Mouse (Mus musculus) urinary bladder, postnatal 14 days (tissue): ENCODE measurements at regions not wholly inside any gene's neighbourhood (a gene's known extent, or its start where the extent isn't known, plus 50 kb on each side); places are given as distances from the start of the nearest gene placed in this dataset.
"Not testable (repeated sequence)": the region's sequence is repeated elsewhere in the genome, so short reads cannot be mapped to it uniquely, and the experiment has no call there.

Experiments used
- DNase-seq: peaks from one replicate; pipeline ENCODE4 v3.0.0; 2021; ENCODE audit warnings: low spot score

DNA sequence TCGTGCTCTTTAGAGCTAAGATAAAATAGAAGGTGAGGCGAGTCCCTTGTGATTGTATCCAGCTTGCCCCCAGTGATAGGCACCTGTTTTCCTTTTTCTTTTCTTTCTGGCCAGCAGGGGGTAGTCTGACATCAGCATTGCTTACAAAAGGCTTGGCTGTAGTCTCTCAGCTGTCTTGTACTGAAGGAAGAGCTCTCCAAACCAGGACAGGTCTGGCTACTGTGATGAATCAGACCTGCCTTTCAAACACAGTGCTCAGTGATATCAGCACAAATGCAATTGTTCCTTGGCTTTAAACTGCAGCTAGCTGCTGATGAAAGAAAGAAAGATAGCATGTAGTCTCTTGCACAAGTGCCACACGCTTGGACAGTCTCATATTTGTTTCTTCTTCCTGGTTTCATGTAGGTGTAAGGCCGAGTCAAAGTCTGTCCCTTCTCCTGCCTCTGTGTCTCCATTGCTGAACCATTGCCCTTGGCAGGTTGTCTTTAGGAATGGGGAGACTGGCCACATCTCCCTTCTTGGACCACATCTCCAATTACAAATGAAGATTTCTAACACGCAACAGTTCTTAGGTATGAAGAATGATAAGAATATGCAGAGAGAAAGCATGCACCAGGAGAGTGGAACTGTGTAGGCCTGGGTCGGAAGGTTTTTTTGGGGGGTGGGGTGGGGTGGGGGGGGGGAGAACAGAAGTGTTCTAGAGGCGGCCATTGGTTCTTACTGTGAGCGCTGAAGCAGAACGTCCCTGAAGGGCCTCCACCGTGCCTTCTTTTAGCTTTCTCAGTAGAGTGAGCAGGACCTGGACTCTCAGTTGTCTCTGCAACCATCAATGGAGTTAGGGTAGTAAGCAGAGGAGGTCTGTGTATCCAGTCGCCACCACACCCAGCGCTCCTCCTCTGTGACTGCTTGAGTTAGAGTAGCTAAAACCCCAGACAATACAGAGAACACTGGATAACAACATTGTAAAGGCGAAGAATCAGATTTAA lies 200.9 kb downstream of the Faxc start:
- peak; percentile 27 for DNase-seq

DNA sequence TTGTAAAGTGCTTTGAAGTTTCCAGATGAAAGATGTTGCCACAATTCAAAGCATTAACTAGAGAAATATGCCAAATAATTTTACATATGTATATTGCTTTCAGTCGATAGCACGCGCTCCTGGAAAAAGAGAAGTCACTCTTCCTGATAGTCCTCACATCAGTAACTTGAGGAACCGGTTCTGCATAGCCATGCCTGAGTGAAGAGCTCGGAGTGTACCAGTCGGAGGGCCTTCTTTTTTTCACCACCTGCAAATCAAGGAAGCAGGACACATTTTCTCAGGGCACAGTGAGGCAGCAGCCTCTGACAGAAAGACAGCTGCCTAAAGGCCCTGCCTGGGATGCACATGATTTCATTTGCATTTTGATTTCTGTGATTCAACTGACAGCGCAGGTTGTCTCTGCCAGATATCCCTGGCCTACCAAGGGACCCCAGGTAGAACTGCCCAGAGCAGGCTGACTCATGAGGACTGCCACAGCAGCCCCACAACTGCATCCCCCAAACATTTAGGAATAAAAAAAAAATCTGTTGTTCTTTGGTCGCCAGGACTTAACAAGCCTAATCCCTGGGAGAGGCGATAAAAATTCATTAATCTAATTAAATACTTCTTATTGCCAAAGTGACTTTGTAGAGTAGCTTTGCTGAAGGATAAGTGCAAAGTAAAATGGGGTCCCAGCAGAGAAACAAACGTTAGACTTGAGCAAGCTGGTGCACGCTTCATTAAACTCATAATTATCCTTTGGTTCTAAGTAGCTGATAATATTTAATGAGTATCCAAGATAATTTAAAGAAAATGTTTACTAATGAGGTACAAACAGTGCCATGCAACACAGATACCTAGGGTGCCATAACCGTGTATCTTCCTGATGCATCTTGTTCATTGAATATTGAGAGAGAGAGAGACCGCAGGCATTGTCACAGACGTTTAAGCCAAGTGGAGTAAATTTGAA lies 202.7 kb downstream of the Faxc start:
- peak; percentile 32 for DNase-seq

DNA sequence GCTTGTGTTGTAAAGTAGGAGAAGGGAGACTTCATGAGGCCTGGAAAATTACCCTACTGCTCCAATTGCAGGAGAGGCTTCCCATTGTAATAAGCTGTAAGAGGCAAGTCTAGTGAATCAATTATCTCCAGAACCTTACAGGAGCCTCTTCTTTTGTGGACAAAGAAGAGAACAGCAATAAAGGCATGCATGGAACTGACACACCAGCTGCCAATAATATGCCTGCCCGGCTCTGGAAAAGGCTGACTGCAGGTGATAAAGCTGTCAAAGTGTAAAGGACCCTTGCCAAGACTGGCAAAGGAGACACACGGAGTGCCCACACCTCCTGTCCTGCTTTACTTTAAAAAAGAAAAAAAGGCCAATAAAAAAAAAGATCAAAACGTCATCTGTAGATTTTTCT lies 209.0 kb downstream of the Faxc start:
- DNase-seq: no peak

DNA sequence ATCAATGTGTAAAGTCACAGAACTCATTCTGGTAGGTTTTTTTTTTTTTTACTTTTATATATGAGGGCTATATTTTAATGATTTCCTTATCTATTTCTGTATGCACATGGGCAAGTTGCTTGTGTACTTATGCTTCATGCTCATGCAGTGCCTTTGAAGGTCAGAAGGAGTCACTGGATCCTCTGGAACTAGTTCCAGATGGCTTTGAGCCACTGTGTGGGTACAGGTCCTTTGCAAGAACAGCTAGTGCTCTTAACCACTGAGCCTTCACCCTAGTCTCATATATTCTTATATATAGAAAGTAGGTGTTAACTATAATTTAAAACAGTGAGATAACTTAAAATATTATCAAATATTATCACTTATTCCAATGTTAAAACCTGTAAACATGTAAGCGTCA lies 212.4 kb downstream of the Faxc start:
- DNase-seq: no peak

DNA sequence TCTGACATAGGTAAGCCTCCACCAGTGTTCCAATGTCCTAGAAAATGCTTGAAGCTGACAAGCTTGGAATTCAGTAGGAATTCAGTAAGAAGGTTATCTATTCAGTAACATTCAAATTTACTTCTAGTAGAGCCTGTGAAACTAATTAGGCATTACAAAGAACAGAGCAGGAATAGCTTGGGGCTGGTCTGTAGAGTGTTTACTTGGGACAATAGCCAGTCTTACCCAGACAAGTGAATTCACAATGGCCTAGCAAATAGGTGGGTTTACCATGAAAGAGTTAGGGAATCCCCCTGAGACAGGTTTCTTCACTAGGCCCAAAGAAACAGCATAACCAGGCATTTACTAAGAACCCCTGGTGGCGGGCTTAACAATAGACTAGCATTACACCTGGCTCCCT lies 212.5 kb upstream of the Fbxl4 start:
- DNase-seq: not testable (repeated sequence)

DNA sequence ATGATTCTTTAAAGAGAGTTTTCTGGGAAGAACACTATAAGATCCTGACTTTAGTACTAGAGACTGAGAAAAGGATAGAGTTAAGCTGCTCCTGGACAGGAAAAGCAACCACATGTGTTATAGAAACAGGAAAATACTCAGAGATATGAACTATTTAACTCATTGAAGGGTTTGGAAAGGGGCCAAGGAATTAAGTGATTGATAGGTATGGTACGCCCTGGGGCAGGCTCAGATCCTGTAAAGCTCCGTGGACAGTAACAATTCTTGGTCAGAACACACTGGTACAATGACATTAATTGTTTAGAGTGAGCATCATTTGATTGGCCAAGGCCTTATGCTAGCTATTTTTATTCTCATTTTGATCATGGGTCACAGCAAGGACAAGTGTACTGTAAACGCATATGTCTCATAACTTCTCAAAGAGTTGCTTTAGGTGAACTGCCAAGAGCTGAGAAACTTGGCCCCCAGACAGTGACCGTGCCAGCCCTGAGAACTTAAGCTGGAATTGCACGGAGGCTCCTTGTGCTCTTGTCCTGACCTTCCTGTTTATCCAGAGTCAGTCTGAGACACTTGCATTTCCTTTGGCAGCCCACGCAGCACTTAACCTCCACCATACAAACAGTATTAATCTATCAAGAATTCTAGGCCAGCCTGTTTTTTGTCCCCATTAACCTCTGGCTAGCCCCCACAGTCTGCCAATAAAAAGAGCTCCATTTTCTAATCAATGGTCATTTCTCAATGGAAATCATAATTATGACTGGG lies 210.5 kb upstream of the Fbxl4 start:
- no peak for DNase-seq

DNA sequence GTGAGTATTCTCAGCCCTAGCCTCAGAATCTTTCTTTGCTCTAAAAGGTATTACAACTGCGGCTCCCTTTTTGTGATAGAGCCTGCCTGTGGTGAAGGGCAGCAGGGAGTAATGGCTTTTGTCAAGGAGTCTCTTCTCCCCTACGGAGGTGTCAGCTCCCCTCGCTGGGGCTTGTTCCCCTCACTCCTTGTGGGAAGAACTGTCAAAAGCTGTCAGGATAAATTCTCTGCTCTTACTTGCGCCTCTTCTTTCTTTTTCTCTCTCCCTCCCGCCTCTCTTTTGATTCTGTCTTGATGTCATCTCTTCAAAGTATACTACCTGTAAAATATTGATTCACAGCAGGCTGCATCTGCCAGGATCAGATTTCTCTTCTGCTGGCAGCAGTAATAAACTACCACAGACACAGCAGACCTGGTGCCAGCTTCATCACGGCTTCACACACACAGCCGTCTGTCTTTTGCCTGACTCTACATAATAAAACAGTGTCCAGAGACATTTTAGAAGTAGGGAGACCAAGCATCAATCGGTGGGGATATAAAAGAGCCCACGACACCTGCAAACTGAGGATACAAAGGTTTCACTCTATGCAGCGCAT lies 205.3 kb upstream of the Fbxl4 start:
- DNase-seq: no peak

DNA sequence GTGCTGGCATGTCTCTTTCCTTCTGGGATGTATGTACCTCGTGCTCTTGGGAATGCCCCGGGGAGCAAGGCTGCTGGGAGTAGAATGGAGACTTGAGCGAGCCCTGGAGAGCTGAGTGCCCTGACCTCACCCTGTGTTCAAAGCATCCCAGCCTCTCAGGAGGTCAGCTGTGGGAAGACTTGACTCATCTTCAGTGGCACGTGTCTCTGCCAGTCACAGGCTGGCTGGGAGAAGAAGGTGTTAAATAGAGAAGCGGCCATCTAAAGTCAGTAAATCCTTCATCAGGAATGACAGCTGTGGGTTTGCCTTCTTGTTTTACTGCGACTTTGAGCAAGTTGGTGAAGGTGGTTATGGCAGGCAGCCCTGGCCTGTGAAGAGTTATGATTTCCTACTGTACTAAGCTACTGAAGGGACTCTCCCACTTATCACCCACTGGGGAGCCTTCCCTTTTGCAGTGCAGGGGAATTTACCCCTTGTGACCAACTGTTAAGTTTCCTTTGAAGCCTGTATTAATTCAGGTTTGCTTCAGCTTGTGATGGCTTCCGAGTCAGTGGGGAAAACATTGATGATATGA lies 204.3 kb upstream of the Fbxl4 start:
- DNase-seq: no peak

DNA sequence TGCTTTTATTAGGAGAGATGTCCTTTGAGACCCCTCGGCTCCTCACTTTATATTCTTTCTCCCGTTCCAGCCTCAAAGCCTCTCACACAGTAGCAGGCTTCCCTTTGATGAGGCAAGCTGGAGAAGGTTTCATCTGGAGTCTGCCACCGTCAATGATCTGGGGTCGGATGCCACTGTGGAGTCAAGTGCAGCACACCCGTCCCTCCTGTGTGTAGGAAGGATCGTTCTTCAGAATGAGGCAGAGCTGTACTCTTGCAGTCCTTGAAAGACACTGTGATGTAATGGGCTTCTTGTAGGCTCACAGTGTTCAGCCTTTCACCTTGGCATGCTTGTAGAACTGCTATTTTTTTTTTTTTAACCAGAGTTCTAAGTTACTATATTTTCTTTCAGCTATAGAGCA lies 203.7 kb upstream of the Fbxl4 start:
- DNase-seq: no peak

DNA sequence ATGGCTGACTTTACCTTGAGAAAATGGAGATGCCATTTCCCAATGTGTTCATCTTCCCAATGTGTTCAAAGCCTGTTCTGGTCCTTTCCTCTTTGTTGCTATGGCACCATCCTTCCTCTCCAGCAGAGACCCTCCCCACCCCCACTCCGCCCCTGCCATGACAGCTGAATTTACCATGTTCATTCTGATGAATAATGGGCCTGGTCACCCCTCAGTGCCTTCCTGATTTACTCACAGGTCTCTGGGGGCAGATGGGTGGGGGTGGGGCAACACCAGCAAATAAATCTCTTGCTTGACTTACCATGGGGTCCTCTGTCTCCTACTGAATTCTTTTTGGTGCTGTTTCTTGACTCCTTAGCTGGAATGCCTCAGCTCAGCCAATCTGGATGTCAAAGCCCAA lies 170.9 kb upstream of the Fbxl4 start:
- no peak for DNase-seq

DNA sequence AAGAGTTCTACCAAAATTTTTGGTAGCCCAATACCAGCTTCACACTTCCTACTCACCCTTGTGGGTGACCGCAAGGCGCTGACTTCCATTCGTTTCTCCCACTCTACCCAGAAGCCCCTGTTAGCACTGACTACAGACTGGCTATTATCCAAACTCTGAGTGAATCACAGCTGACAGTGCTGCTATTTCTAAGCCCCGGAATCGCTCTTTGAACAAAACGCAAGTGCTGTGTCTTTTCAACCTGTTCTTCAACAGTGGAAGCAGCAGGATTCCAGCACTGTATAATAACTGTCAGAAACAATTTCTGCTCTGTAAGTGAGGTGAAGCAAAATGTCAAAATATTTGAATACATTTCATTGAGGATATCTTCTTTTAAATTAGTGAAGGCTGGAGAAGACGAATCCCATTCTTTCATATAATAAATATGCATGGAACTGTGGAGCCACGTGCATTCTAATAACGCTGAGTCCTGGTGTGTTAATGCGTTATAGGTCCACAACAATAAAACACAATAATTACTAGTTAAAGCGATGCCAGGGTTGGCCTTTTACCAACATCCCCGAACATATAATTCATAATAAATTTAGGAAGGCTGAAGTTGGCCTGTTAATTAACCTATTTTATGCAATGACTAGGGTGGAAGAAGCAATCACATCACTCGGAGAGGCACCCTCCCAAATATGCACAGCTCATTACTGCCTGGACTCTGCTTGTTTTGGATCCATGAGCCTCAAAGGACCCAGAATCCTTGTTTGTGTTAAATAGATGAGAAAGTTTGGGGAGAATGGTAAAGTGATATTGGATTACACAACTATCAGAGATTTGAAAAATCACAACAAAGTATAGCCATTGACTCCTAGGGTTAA lies 169.0 kb upstream of the Fbxl4 start:
- DNase-seq: no peak

DNA sequence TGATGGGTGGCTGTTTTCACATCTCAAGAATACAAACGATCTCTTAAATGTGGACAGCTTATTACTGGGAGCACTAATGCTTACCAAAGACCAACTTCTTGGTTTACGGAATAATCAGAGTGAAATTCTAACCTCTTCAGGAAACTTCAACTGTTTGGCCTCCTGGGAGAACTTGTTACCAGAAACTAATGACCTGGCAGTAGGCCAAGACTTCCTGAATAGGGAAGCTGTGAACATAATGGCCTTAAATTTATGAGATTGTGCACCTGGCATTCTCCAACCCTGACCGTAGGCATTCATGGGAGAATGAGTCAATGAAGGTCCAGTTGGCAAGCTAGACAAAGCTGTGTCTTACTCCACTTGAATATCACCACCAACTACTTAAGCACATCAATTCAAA lies 160.8 kb upstream of the Fbxl4 start:
- no peak for DNase-seq

DNA sequence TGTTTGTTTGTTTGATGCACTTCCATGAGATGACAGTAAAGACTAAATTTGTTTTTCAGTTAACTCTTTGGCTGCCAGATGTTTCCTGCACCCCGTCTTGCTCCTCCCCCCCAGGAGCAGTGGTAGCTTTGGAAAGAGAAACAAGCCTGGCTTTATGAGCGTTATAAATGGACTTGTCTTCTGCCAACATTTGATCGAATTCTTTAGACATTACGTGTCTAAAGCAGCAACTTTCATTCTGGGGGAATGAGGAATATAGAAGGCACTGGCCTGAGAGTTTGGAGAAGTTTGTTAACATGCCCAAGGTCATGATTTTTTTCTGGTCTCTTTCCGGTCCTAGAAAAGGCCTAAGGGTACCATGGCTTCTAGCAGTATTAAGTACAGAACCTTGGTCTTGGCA lies 148.8 kb upstream of the Fbxl4 start:
- DNase-seq: no peak

DNA sequence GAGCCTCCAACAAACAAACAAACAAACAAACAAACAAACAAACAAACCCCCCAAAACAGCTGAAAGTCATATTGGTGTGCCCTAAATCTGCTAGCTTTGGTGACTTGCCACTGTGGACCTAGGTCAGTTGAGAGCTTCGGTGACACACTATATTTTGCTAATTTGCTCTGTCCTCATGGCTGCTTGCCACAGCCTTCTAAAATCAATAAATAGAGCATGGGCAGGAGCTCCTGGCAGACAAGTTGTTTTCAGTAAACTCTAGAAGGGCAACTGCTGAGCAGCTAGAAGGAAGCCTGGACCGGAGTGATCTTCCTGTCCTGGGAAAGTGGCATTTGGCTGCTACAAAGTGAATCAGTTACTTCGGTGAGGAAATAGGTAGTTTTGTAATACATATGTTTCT lies 119.7 kb upstream of the Fbxl4 start:
- no peak for DNase-seq

DNA sequence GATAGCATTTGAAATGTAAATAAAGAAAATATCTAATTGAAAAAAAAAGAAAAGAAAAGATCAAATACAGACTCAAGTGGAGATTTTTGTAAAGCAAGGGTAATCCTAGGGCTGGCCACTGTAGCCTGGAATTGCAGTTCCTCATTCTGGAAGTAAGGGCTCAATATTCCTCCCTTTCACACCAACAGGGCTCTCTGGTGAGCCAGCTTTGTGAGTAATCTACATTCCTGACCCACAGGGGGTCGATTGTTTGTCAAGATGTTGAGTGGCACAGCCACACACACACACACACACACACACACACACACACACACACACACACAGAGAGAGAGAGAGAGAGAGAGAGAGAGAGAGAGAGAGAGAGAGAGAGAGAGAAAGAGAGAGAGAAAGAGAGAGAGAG lies 107.1 kb upstream of the Fbxl4 start:
- DNase-seq: not testable (repeated sequence)

DNA sequence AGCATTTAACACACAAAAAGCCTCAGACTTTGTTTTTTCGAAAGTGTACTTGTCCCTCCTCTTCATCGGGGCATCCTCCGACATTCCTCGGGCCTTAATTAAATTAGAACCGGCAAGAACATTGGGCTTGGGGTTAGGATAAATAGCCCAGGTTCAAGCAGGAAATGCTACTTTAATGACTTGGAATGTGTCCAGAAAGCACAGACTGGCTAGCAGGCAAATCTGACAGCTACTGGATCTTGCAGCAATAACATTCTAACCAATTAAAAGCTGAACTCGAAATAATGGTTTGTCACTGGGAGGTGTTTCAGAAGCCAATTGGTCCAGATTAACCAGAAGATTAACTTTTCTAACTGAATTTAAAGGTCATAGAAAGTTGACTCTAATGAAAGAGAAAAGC lies 93.4 kb upstream of the Fbxl4 start:
- DNase-seq: no peak

DNA sequence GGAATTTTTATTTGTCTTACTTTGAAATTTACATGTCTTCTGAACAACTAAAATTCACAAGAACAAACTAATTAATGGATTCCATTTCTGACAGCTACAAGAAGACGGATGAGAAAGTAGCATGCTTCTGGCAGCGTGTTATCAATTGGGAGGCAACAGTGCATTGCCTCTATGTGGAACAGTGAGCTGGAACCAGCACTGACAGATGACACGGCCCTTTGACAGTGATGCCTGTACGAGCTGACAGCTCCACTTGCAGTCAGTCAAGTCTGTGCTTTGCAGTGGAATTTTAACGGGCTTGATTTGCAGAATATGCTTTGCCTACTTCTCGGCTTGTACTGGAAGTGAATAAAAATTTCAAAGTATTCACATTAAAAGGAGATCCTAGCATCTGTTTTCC lies 88.3 kb upstream of the Fbxl4 start:
- no peak for DNase-seq

DNA sequence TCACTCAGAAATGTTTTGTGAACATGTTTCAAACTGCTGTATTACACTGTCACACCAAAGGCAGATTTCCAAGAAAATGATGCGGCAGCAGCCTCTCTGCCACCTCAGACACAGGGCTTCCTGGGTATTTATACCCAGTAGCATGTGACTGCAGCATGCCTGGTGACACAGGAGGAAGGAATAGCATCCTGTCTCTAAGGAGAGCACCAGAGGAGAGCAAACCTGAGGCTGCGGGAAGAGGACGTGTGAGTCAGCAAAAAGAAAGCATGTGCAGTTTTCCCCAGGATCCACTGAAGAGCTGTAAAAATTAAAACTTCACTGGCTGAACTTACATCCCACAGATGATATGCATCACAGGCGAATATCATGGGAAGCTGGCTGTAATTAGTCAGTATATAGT lies 83.2 kb upstream of the Fbxl4 start:
- no peak for DNase-seq

DNA sequence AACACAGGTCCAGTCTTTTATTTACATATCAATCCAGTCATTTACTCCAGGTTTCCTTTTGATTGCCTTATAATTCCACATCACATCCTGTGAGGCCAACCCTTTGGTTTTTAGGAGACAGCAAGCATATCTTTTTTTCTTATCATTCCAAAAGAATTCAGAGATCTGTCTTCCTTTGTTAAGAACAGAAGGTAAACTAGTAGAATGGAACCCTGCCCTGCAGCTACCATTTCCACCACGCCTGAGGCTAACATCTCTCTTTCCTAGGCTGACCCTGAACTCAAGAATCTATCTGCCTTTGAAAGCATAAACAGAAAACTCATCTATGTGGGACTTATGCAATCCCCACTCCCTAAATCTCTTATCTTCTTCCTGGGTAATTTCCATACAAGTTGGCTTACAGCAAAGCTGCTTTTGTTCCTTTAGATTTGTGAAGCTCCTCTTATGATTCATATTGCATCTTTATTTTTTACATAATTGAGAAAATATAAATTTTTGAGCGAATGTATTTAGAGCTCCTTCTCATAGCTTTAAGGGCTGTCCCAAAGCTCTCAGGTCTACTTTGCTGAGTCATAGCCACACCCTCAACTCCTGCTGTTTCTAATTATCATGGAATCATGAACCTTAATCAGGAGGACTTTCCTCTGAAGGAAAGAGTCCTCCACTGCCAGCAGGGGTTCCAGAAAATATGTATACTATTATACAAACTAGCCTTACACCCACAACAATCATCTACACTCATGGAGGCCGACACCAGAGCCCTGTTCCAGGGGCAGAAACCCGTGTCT lies 74.6 kb upstream of the Fbxl4 start:
- no peak for DNase-seq

DNA sequence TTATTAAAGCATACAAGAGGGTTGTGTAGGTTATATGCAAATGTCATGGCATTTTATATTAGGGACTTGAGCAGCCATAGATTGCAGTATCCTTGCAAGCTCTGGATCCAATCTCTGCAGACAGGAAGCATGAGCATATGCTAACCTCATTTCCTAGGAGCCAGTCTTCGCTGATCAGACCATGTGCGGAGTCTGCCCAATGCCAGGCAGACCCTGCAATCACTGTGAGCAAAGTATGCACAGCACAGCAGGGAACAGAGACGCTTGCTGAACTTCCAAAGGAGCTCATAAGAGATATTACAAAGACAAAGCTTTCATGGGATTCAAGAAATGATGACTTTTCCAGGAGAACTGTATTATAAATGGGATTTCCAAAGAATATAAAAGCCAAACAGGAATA lies 65.2 kb upstream of the Fbxl4 start:
- no peak for DNase-seq
